Mouse (Mus musculus) lung, embryonic 14.5 days (tissue): Measurements from ENCODE around the gene Grik3. TPM values are rescaled to one million over a fixed set of nuclear protein-coding genes. Genes with fewer than 3 reads are reported as not detected.
"Not testable (repeated sequence)": the region's sequence is repeated elsewhere in the genome, so short reads cannot be mapped to it uniquely, and the experiment has no call there.

Experiments used
- ATAC-seq: fragments of 200-750 bp; cut with Nextera tagmentation; 2 replicates; pipeline ENCODE4 v1.8.0; 2017; ENCODE audit warnings: mild to moderate bottlenecking, moderate TSS enrichment, moderate library complexity; ENCODE audit not compliant: insufficient read depth
- DNase-seq: peaks from one replicate; pipeline ENCODE4 v3.0.0-alpha.2; 2015
- H3K27ac ChIP-seq: fragments of 300-500 bp; sonication (generic); 2 replicates; pipeline ENCODE4 v1.5.1; 2014; ENCODE audit warnings: low read depth, mild to moderate bottlenecking, moderate library complexity
- H3K27me3 ChIP-seq: fragments of 300-500 bp; sonication (generic); 2 replicates; pipeline ENCODE4 v1.6.1; 2014; ENCODE audit warnings: low read length, control low read depth; ENCODE audit not compliant: insufficient read depth
- H3K36me3 ChIP-seq: fragments of 300-500 bp; sonication (generic); 2 replicates; pipeline ENCODE4 v1.6.1; 2014; ENCODE audit warnings: control low read depth; ENCODE audit not compliant: insufficient read depth
- H3K4me1 ChIP-seq: fragments of 300-500 bp; sonication (generic); 2 replicates; pipeline ENCODE4 v1.6.1; 2014; ENCODE audit warnings: antibody characterized with exemption, control low read depth; ENCODE audit not compliant: insufficient read depth
- H3K4me2 ChIP-seq: fragments of 300-500 bp; sonication (generic); 2 replicates; pipeline ENCODE4 v1.6.1; 2014; ENCODE audit warnings: mild to moderate bottlenecking
- H3K4me3 ChIP-seq: fragments of 300-500 bp; sonication (generic); 2 replicates; pipeline ENCODE4 v1.5.1; 2014; ENCODE audit warnings: low read depth, low read length
- H3K9ac ChIP-seq: fragments of 300-500 bp; sonication (generic); 2 replicates; pipeline ENCODE4 v1.6.1; 2014
- H3K9me3 ChIP-seq: fragments of 300-500 bp; sonication (generic); 2 replicates; pipeline ENCODE4 v1.6.1; 2016; ENCODE audit warnings: low read depth, low read length, control low read depth
- CTCF ChIP-seq: IDR thresholded peaks from 2 replicates; pipeline ENCODE4 v1.5.1; 2016; ENCODE audit warnings: antibody characterized with exemption, low read depth
- WGBS: fragments of 180-500 bp; shearing (Covaris S2); extraction: QIAGEN DNeasy Blood & Tissue Kit; methylation state at CpG from one replicate; pipeline ENCODE4 v1.1.7; 2014; 5-methylcytosine and 5-hydroxymethylcytosine counted together
- polyA plus RNA-seq: library from polyadenylated mRNA; unstranded; fragments of >200 nt; fragmentation: Nextera tagmentation; extraction: Ambion mirVana; gene quantifications from 2 replicates; pipeline ENCODE4 v1.2.1, GENCODE M21; 2014

The Grik3 gene
- polyA plus RNA-seq, 1 experiment from 2014 or later = not detected

DNA sequence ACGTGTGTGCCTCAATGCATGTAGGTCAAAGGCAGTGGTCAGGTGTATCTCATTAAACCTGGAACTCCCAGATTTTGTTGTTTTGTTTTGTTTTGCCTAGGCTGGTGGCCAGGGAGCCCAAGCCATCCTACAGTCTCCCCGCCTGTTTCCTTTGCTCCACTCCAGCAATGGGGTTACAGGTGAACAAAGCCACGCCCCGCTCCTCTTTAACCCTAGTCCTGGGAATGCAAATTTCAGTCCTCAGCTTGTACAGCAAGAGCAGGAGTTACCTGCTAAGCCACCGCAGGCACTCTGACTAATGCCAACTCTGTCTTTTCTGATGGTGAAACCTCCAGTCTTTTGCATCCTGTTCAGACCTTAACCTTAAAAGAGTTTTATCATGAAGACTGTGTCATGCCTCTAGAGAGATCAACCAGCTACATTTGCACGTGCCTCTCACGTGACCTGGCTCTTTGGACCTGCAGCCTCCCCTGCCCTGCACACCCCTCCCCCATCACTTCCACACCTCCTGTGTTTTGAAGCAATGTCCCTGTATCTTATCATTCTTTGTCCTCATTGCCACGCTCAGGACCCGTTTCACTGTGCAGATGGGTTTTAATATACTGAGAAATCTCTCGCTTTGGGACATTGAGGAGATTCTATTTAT is 117.0 kb downstream of the Grik3 start:
- no peaks in the 10 kb centered on the region for H3K4me1 ChIP-seq
- DNase-seq (no peak), ATAC-seq (no peak)
- H3K9me3 ChIP-seq = no peaks in the 10 kb centered on the region
- no peaks in the 10 kb centered on the region for H3K27me3 ChIP-seq
- H3K4me3 ChIP-seq = no peak overlapping the region
- no peak for TF ChIP-seq CTCF
- no peak overlapping the region for H3K27ac ChIP-seq
- H3K4me2 ChIP-seq = no peak overlapping the region
- WGBS = 51% methylated on average over 10 of the region's 10 CpGs
- H3K9ac ChIP-seq = no peak overlapping the region
- H3K36me3 ChIP-seq = no peaks in the 10 kb centered on the region

DNA sequence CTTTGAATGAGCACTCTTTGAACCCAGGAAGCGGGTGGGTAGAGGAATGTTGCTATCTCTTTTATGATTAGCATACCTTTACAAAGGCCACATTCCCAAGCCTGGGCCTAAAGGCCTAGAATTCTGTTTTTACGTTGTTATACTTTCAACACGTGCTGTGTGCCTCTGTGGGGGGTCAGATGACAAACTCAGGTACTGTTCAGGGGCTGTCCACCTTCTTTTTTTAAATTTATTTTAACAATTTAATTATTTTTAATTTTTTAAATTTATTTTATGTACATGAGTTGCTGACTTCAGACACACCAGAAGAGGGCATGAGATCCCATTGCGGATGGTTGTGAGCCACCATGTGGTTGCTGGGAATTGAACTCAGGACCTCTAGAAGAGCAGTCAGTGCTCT is 118.4 kb downstream of the Grik3 start:
- 46% methylated on average over 3 of the region's 4 CpGs for WGBS
- H3K27ac ChIP-seq, H3K4me3 ChIP-seq, ATAC-seq, H3K4me2 ChIP-seq, H3K9me3 ChIP-seq, H3K4me1 ChIP-seq, DNase-seq, H3K27me3 ChIP-seq, H3K36me3 ChIP-seq, H3K9ac ChIP-seq: not testable (repeated sequence)

DNA sequence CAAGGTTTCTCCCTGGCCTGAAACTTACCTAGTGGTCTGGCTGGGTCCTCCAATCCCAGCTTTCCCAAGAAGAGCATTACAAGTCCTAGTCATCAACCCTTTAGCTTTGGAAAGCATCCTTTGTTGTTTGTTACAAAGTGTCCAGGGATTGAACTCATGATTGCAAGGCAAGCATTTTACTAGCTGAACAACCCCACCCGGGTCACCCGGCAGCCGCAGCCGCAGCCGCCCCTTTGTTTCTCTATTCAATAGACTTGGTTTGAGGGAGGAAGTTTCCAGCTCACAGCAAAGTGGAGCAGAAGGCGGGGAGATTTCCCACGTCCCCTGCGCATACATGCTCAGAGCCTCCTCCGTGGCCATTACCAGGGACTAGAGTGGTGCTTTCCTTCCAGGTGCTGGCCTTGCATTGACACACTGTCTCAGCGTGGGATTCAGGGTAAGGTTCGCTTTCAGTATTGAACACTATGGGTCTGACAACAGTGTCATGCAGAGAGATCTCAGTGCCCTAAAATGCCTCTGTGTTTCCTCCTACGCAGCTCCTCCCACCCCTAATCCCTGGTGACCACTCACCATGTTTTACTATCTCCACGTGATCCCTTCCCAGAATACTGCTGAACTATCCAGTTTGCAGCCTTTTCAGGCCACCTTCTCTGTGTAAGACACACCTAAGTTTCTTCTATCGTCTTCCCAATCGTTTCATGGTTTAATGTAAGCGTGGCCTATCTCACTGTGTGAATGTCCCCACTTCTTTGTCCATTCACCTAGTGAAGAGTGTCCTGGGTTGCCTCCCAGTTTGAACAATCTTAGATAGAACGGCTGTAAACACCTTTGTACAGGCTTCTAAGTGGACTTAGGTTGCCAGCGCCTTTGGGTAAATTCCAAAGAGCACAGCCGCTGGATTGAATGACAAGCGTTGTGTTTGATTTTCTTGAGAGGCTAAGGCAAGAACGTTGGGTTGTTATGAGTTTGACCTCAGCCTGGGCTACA is 119.1 kb downstream of the Grik3 start:
- H3K4me2 ChIP-seq = no peak overlapping the region
- no peaks in the 10 kb centered on the region for H3K36me3 ChIP-seq
- WGBS = 76% methylated on average over 21 of the region's 21 CpGs
- no peaks in the 10 kb centered on the region for H3K9me3 ChIP-seq
- TF ChIP-seq CTCF = no peak
- H3K9ac ChIP-seq = no peak overlapping the region
- no peak overlapping the region for H3K4me3 ChIP-seq
- H3K4me1 ChIP-seq = no peaks in the 10 kb centered on the region
- DNase-seq (no peak), ATAC-seq (no peak)
- H3K27ac ChIP-seq = no peak overlapping the region
- H3K27me3 ChIP-seq = no peaks in the 10 kb centered on the region

DNA sequence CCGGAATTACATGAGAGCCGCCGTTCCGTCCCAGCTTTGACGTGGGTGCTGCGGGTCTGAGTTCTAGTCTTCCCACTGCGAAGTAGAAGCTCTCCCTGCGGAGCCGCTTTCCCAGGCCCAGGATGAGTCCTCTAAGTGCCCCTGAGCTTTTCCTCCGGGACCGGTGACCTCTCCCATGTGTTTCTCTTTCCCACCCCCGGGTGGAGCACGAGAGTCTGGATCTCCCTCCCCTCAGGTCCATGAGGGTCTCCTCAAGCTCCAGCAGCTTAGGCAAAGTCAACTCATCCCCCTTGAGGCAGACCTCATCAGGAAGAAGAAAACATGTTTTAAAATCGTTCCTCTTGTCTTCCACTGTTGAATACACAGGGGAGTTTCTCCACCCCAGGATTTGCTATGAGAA is 127.4 kb downstream of the Grik3 start:
- no peak overlapping the region for H3K9ac ChIP-seq
- no peak overlapping the region for H3K27ac ChIP-seq
- 78% methylated on average over 14 of the region's 14 CpGs for WGBS
- no peaks in the 10 kb centered on the region for H3K27me3 ChIP-seq
- no peak for TF ChIP-seq CTCF
- DNase-seq (no peak), ATAC-seq (no peak)
- H3K4me2 ChIP-seq = no peak overlapping the region
- H3K4me1 ChIP-seq = no peaks in the 10 kb centered on the region
- no peaks in the 10 kb centered on the region for H3K9me3 ChIP-seq
- H3K36me3 ChIP-seq = no peaks in the 10 kb centered on the region
- no peak overlapping the region for H3K4me3 ChIP-seq

DNA sequence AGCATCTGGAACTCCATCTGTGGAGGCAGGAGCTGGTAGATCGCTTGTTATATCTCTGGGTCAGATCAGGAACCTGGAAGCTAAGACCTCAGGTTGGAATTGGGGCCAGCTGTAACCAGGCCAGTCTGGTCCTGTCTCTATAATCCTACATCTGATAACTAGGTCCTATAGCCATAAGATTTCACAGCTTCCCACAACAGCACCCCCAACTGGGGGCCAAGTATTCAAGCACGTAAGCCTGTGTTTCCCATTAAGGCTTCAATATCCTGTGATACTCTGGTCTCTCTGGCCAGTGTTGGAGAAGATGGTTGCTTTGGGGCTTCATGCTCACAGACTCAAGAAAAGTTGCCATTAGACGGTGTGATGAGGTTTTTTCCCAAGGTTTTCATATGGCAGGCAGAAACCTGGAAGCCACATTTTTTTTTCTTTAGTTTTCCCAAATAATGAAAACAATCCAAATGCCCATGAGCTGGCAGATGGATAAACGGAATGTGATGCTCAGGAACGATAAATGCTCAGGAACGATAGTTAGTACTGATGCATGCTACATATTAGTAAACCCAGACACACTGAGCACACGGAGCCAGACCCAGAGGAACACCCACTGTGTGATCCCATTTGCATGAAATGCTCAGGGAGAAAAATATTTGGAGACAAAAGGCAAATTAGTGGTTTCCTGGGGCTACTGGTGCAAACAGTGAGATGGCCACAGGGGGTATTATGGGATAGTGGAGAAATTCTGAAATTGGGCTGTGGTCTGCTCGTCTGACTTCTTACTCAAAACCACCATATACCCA is 128.2 kb downstream of the Grik3 start:
- no peaks in the 10 kb centered on the region for H3K4me1 ChIP-seq
- WGBS = 75% methylated on average over 8 of the region's 8 CpGs
- no peaks in the 10 kb centered on the region for H3K36me3 ChIP-seq
- no peak overlapping the region for H3K4me3 ChIP-seq
- H3K9ac ChIP-seq = no peak overlapping the region
- no peaks in the 10 kb centered on the region for H3K9me3 ChIP-seq
- DNase-seq (no peak), ATAC-seq (no peak)
- TF ChIP-seq CTCF = no peak
- no peak overlapping the region for H3K27ac ChIP-seq
- H3K4me2 ChIP-seq = no peak overlapping the region
- no peaks in the 10 kb centered on the region for H3K27me3 ChIP-seq

DNA sequence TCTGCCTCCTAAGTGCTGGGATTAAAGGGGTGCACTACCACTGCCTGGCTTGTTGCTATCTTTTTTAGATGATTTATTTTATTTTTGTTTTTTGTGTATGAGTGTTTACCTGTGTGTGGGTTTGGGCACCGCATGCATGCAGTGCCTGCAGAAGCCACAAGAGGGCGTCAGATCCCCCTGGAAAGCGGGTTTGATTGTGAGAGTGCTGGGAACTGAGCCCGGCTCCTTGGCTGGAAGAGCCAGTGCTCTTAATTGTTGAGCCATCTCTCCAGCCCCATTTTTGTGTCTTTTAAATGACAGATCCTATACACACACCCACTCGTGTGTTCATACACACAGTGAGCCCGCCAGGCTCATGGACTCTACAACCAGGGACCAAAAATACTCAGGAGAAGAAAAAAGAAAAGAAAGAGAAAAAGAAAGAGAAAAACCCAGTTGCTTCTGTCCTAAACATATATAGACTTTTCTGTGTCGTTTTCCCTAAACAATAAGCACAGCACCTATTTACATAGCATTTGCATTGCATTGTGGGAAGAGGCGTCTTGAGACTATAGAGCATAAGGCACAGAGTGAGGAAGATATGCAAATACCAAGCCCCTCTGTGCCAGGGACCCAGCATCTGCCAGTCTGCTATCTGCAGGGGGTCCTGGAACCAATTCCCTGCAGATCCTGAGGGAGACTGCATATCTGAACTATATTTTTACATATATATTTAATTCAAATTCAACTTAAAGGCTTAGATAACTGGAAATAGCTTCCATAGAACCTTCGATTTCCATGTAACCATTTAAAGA is 134.6 kb downstream of the Grik3 start:
- Histone ChIP-seq H3K27me3 (no peaks in the 10 kb centered on the region), H3K4me2 (no peak overlapping the region), H3K27ac (no peak overlapping the region), H3K4me3 (no peak overlapping the region), H3K36me3 (no peaks in the 10 kb centered on the region), H3K9me3 (no peaks in the 10 kb centered on the region), H3K9ac (no peak overlapping the region), H3K4me1 (no peaks in the 10 kb centered on the region)
- peak; percentile 4; the same call in 1 of the 2 replicates for TF ChIP-seq CTCF
- 88% methylated on average over 9 of the region's 9 CpGs for WGBS
- no peak for DNase-seq
- no peak for ATAC-seq
